10 mouse cellular contexts compared by ENCODE assay signal in the genomic region with DNA sequence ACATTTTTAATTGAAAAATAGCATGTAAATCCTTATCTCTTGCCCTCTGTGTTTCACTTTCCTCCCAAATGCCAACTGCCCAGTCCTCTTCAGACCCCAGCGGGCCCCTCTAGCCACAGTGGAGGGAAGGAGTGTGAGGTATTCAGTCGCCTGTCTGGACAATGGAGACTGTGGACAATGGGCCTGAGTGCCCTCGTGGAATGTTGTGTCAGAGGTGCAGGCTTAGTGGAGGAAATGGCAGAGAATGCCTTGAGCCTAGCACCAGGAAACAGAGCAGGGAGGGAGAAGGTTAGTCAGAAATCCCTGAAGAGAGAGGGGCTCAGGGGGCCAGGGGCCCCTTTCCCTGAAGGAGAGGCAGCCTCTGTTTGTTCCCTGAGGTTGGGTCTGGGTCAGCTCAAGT.
DNase-seq lines count a peak whose midpoint lies in the region; ATAC-seq and TF ChIP-seq lines count a peak whose summit lies in the region.
"Had no signal": no experiment of that assay in that cellular context is flagged by ENCODE, and none has a peak within 500 bp of the region (broad histone marks: within the 10 kb centered on the region; RNA-seq: fewer than 3 reads in every experiment).

No protein-coding gene starts in this region.

- no peak for TF ChIP-seq EP300 in heart, postnatal 0 days (IDR thresholded peaks at IDR 0.05; ENCODE audit: low read depth)

- no peak for TF ChIP-seq CTCF in heart, postnatal 0 days (IDR thresholded peaks at IDR 0.05; ENCODE audit: low read depth)

- no peaks in the 10 kb centered on the region for H3K9me3 ChIP-seq in hindbrain, embryonic 11.5 days (ENCODE audit: control insufficient read depth, low read length)
- H3K9me3 ChIP-seq in hindbrain, embryonic 12.5 days (replicated peaks): no peaks in the 10 kb centered on the region
- no peaks in the 10 kb centered on the region for H3K9me3 ChIP-seq in neural tube, embryonic 13.5 days
- H3K9me3 ChIP-seq in heart, postnatal 0 days (replicated peaks; ENCODE audit: control insufficient read depth, low read length): no peaks in the 10 kb centered on the region
- H3K9me3 ChIP-seq in stomach, embryonic 16.5 days (replicated peaks; ENCODE audit: control insufficient read depth, low read length): no peaks in the 10 kb centered on the region

- no peaks in the 10 kb centered on the region for H3K27me3 ChIP-seq in hindbrain, embryonic 11.5 days (ENCODE audit: control insufficient read depth, insufficient read depth, low read length)
- H3K27me3 ChIP-seq in hindbrain, embryonic 12.5 days: no peaks in the 10 kb centered on the region
- H3K27me3 ChIP-seq in neural tube, embryonic 13.5 days: no peaks in the 10 kb centered on the region
- no peaks in the 10 kb centered on the region for H3K27me3 ChIP-seq in heart, postnatal 0 days (ENCODE audit: control insufficient read depth, insufficient read depth, low read length)
- H3K27me3 ChIP-seq in stomach, embryonic 16.5 days (ENCODE audit: control insufficient read depth, insufficient read depth, low read length): no peaks in the 10 kb centered on the region

- H3K4me1 ChIP-seq in hindbrain, embryonic 11.5 days (replicated peaks; ENCODE audit: control insufficient read depth, insufficient read depth, low read length): peaks cover 3% of the 10 kb centered on the region; the same call in 1 of the 2 replicates
- peaks cover 35% of the 10 kb centered on the region for H3K4me1 ChIP-seq in hindbrain, embryonic 12.5 days
- H3K4me1 ChIP-seq in neural tube, embryonic 13.5 days (replicated peaks): peaks cover 46% of the 10 kb centered on the region
- H3K4me1 ChIP-seq in heart, postnatal 0 days (ENCODE audit: control insufficient read depth, insufficient read depth): peaks cover 44% of the 10 kb centered on the region
- peaks cover 59% of the 10 kb centered on the region for H3K4me1 ChIP-seq in stomach, embryonic 16.5 days (ENCODE audit: control insufficient read depth, insufficient read depth, low read length)

- H3K36me3 ChIP-seq in hindbrain, embryonic 11.5 days (ENCODE audit: control insufficient read depth, insufficient read depth, low read length): no peaks in the 10 kb centered on the region
- H3K36me3 ChIP-seq in hindbrain, embryonic 12.5 days: no peaks in the 10 kb centered on the region
- no peaks in the 10 kb centered on the region for H3K36me3 ChIP-seq in neural tube, embryonic 13.5 days
- no peaks in the 10 kb centered on the region for H3K36me3 ChIP-seq in heart, postnatal 0 days (replicated peaks; ENCODE audit: control insufficient read depth, insufficient read depth, low read length)
- H3K36me3 ChIP-seq in stomach, embryonic 16.5 days (ENCODE audit: control insufficient read depth, insufficient read depth, low read length): no peaks in the 10 kb centered on the region

- no peak overlapping the region for H3K4me3 ChIP-seq in hindbrain, embryonic 11.5 days (ENCODE audit: low read depth, low read length)
- H3K4me3 ChIP-seq in hindbrain, embryonic 12.5 days: no peak overlapping the region
- no peak overlapping the region for H3K4me3 ChIP-seq in neural tube, embryonic 13.5 days
- no peak overlapping the region for H3K4me3 ChIP-seq in heart, postnatal 0 days (ENCODE audit: low read depth, low read length)
- no peak overlapping the region for H3K4me3 ChIP-seq in stomach, embryonic 16.5 days (replicated peaks; ENCODE audit: low read length)

- peak overlapping the region; percentile 30; the same call in 1 of the 2 replicates for H3K27ac ChIP-seq in hindbrain, embryonic 11.5 days (ENCODE audit: low read depth, low read length)
- no peak overlapping the region for H3K27ac ChIP-seq in hindbrain, embryonic 12.5 days
- H3K27ac ChIP-seq in neural tube, embryonic 13.5 days (replicated peaks): peak overlapping the region; percentile 9; the same call in 1 of the 2 replicates
- peak overlapping the region; percentile 65 for H3K27ac ChIP-seq in heart, postnatal 0 days (ENCODE audit: low read depth)
- H3K27ac ChIP-seq in stomach, embryonic 16.5 days (ENCODE audit: low read length): peak overlapping the region; percentile 46
- H3K27ac ChIP-seq: liver, embryonic 14.5 days had no signal

- DNase-seq in hindbrain, embryonic 11.5 days (ENCODE audit: low spot score): no peak
- DNase-seq in neural tube, embryonic 10.5 days (ENCODE audit: extremely low spot score, low spot score): no peak
- DNase-seq in heart, postnatal 0 days (ENCODE audit: low spot score): no peak
- no peak for DNase-seq in adrenal gland, adult 2 months
- DNase-seq: spleen, adult 18-20 months; thymus, postnatal 25 days had no signal

- no peak overlapping the region for H3K4me2 ChIP-seq in hindbrain, embryonic 11.5 days (replicated peaks; ENCODE audit: low read depth, low read length)
- H3K4me2 ChIP-seq in hindbrain, embryonic 12.5 days (replicated peaks): no peak overlapping the region
- H3K4me2 ChIP-seq in neural tube, embryonic 13.5 days: no peak overlapping the region
- no peak overlapping the region for H3K4me2 ChIP-seq in heart, postnatal 0 days (ENCODE audit: low read depth, low read length)
- H3K4me2 ChIP-seq in stomach, embryonic 16.5 days (ENCODE audit: low read depth, low read length): no peak overlapping the region

- H3K9ac ChIP-seq in hindbrain, embryonic 11.5 days (ENCODE audit: low read depth, low read length): 0 out of 2 replicates have a peak overlapping the region, but pooled peaks have one; percentile 35
- H3K9ac ChIP-seq in hindbrain, embryonic 12.5 days: no peak overlapping the region
- H3K9ac ChIP-seq in neural tube, embryonic 13.5 days: no peak overlapping the region
- no peak overlapping the region for H3K9ac ChIP-seq in heart, postnatal 0 days (replicated peaks; ENCODE audit: low read depth, low read length)
- H3K9ac ChIP-seq in stomach, embryonic 16.5 days (ENCODE audit: low read length): no peak overlapping the region; the same call in 1 of the 2 replicates
- H3K9ac ChIP-seq: liver, embryonic 14.5 days had no signal

- ATAC-seq in hindbrain, embryonic 11.5 days (ENCODE audit: low FRiP score): peak; percentile 36; the same call in 1 of the 2 replicates
- ATAC-seq in hindbrain, embryonic 12.5 days (ENCODE audit: low FRiP score): no peak
- no peak for ATAC-seq in neural tube, embryonic 13.5 days (ENCODE audit: low read depth)
- no peak for ATAC-seq in heart, postnatal 0 days (ENCODE audit: insufficient read depth, low read depth)
- no peak for ATAC-seq in stomach, embryonic 16.5 days (ENCODE audit: insufficient read depth, low FRiP score)

- WGBS in hindbrain, embryonic 11.5 days: 16% methylated on average over 3 of the region's 3 CpGs
- 20% methylated on average over 3 of the region's 3 CpGs for whole genome bisulfite sequencing in hindbrain, embryonic 12.5 days
- WGBS in neural tube, embryonic 13.5 days: 11% methylated on average over 3 of the region's 3 CpGs
- 43% methylated on average over 3 of the region's 3 CpGs for WGBS in heart, postnatal 0 days
- WGBS in stomach, embryonic 16.5 days: 36% methylated on average over 3 of the region's 3 CpGs
